Mouse (Mus musculus): Measurements from ENCODE around the gene Rraga. TPM values are rescaled to one million over a fixed set of nuclear protein-coding genes. Genes with fewer than 3 reads are reported as not detected.

Rraga gene
- total RNA-seq, 2 experiments from 2014 or later: 130 to 147 TPM

DNA sequence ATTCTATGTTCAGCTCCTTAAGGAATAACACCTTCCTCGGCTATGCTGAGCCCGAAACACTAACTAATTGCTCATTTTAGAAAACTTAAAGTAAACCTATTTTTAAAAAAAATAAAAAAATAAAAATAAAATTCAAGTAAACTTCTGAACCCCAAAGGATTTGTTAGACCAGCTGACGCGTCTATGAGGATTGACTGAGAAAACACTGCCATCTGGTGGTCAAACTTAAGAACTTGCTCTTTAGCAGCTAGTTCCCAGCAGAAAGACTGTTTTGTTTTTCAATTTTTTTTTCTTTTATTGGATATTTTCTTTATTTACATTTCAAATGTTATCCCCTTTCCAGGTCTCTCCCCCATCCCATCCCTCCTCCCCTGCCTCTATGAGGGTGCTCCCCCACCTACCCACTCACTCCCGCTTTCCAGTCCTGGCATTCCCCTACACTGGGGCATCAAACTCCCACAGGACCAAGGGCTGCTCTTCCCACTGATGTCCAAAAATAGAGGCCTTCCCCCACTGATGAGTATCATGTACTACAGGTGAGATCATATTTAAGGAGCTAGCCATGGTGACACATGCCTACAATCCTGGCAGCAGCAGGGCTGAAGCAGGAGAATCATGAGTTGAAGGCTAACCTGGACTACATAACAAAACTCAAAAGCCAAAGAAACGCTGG, 20.3 kb upstream of the Rraga start:
- intact Hi-C loops (cut with DNase I): loop anchor here (2.0 to 10.0 kb wide), 3 partner anchors 724 to 1393 kb away; no protein-coding TSS in a partner anchor
- Histone ChIP-seq H3K4me3 (no peak overlapping the region), H3K27ac (no peak overlapping the region)
- no peak for DNase-seq (ENCODE audit: extremely low spot score in 1 of 2, low spot score in 2 of 2)
- TF ChIP-seq CTCF (IDR thresholded peaks at IDR 0.05): peak; percentile 74

- Histone ChIP-seq H3K4me3 (no peak overlapping the region), H3K27ac (no peak overlapping the region)
- intact Hi-C loops (cut with DNase I): loop anchor here (5.0 to 10.0 kb wide), 2 partner anchors 1163 to 1395 kb away; no protein-coding TSS in a partner anchor
- DNase-seq (ENCODE audit: extremely low spot score in 1 of 2, low spot score in 2 of 2): no peak
- no peak for TF ChIP-seq CTCF (IDR thresholded peaks at IDR 0.05)
Observed at GRCm38 (mm10) chr4:86557371-86557770, 18.1 kb upstream of the Rraga start.

GRCm38 (mm10) chr4:86558228-86558627, 17.2 kb upstream of the Rraga start, which contains the start of gene Saxo1:
Gene Saxo1, minus strand, starts transcription at chr4:86558328.
- no peak for TF ChIP-seq CTCF (IDR thresholded peaks at IDR 0.05)
- Histone ChIP-seq H3K27ac (no peak within 1 kb of the TSS), H3K4me3 (no peak within 1 kb of the TSS)
- no peak for DNase-seq (ENCODE audit: extremely low spot score in 1 of 2, low spot score in 2 of 2)
- intact Hi-C loops (cut with DNase I): loop anchor here (5.0 to 10.0 kb wide), 2 partner anchors 1163 to 1396 kb away; no protein-coding TSS in a partner anchor

- TF ChIP-seq CTCF (IDR thresholded peaks at IDR 0.05): no peak
- no peak overlapping the region for H3K4me3 ChIP-seq
- no peak for DNase-seq (ENCODE audit: extremely low spot score in 1 of 2, low spot score in 2 of 2)
- intact Hi-C loops (cut with DNase I): loop anchor here (5.0 to 10.0 kb wide), 2 partner anchors 1164 to 1397 kb away; no protein-coding TSS in a partner anchor
- no peak overlapping the region for H3K27ac ChIP-seq
Observed at GRCm38 (mm10) chr4:86559006-86559405, 16.5 kb upstream of the Rraga start.

DNA sequence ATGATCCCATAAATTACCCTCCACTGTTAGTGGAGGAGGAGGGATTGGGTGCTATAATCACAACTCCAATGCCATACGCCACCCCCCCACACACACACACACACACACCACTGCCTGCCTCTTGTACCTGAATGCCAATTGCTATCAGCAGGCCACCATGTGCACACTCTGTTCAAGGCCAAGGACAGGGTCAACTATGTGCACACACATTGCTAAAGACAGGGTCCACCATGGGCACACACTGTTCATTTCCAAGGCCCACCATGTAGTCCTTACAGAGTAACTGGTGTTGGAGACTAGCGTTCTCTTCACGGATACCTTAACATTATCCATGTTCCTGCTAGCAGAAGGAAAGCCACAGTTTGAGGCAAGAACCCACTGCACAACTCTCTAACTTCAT, 14.4 kb upstream of the Rraga start:
- Histone ChIP-seq H3K4me3 (no peak overlapping the region), H3K27ac (no peak overlapping the region)
- DNase-seq (ENCODE audit: extremely low spot score in 1 of 2, low spot score in 2 of 2): no peak
- intact Hi-C loops (cut with DNase I): no loop called here
- TF ChIP-seq CTCF (IDR thresholded peaks at IDR 0.05): no peak

DNA sequence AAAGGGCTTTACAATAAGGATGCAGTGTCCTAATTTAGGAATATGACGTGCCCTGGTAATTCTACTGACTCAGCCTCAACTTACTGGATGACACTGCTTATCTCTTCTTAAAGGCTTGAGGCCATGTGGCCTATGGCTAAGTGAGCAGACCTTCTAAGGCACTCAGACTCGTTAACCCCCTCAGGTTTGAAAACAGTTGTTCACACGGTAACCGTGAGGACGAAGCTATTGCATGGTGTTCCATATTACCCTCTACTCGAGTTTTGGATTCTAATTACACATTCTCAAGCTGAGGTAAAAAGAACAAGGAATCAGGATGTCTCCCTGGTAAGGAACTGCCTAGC, 557 bp upstream of the Rraga start:
- no peak for TF ChIP-seq CTCF (IDR thresholded peaks at IDR 0.05)
- Histone ChIP-seq H3K27ac (peak overlapping the region; percentile 89), H3K4me3 (peak overlapping the region; percentile 93)
- DNase-seq (ENCODE audit: extremely low spot score in 1 of 2, low spot score in 2 of 2): no peak
- intact Hi-C loops (cut with DNase I): loop anchor here (1.0 kb wide), 2 partner anchors 37 to 122 kb away; partner anchors contain the start of gene Haus6

GRCm38 (mm10) chr4:86576120-86576541, 663 bp downstream of the Rraga start:
- peak overlapping the region; percentile 93 for H3K4me3 ChIP-seq
- intact Hi-C loops (cut with DNase I): no loop called here
- H3K27ac ChIP-seq: peak overlapping the region; percentile 89
- no peak for TF ChIP-seq CTCF (IDR thresholded peaks at IDR 0.05)
- peak; percentile 28 to 38 for DNase-seq (ENCODE audit: extremely low spot score in 1 of 2, low spot score in 2 of 2)

DNA sequence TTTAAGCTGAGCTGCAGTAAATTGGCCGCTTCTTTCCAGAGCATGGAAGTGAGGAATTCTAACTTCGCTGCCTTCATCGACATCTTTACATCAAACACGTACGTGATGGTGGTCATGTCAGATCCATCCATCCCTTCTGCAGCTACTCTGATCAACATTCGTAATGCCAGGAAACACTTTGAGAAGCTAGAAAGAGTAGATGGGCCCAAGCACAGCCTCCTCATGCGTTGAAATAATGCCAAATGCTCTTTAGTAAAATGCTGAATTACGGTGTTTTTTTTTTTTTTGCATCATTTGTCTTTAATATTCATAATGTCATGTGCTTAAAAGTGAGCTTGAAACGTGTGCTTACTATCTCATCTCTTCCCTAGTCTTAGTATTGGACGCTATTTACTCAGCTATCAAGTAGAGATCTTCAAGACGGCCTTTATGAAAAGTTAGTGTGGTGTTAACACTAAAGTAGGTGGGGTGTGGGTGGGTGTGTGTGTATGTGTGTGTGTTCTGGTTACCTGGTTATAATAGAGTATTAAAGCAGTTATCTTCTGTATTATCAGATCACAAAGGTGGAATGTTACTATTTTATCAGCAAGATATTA, 1.3 kb downstream of the Rraga start:
- intact Hi-C loops (cut with DNase I): no loop called here
- peak overlapping the region; percentile 89; the same call in 1 of the 2 replicates for H3K27ac ChIP-seq
- H3K4me3 ChIP-seq: peak overlapping the region; percentile 93
- DNase-seq (ENCODE audit: extremely low spot score in 1 of 2, low spot score in 2 of 2): no peak
- no peak for TF ChIP-seq CTCF (IDR thresholded peaks at IDR 0.05)

GRCm38 (mm10) chr4:86580056-86580455, 4.6 kb downstream of the Rraga start:
- no peak for TF ChIP-seq CTCF (IDR thresholded peaks at IDR 0.05)

GRCm38 (mm10) chr4:86580591-86580990, 5.1 kb downstream of the Rraga start:
- no peak overlapping the region for H3K4me3 ChIP-seq
- no peak for DNase-seq (ENCODE audit: extremely low spot score in 1 of 2, low spot score in 2 of 2)
- intact Hi-C loops (cut with DNase I): no loop called here
- TF ChIP-seq CTCF (IDR thresholded peaks at IDR 0.05): no peak
- H3K27ac ChIP-seq: no peak overlapping the region

More at GRCm38 (mm10) chr4:86580056-86580455, 4.6 kb downstream of the Rraga start:
- Histone ChIP-seq H3K27ac (no peak overlapping the region), H3K4me3 (no peak overlapping the region)
- intact Hi-C loops (cut with DNase I): no loop called here
- DNase-seq (ENCODE audit: extremely low spot score in 1 of 2, low spot score in 2 of 2): no peak

DNA sequence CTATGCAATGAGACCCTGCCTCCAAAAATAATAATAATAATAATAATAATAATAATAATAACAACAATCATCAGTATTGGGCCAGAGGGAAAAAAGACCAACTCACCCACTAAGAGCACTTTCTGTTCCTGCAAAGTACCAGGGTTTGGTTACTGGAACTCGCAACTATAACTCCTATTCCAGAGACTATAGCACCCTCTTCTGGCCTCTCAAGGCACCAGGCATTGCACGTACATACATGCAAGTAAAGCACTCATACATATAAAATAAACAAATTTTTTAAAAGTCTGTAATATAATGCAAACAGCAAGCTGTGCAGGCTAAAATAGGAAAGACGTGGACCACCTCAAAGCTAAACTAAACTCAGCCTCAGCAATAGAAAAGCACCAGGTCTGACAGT, 12.8 kb downstream of the Rraga start:
- intact Hi-C loops (cut with DNase I): no loop called here
- Histone ChIP-seq H3K27ac (no peak overlapping the region), H3K4me3 (no peak overlapping the region)
- peak; percentile 23; the same call in 1 of the 2 replicates for TF ChIP-seq CTCF (IDR thresholded peaks at IDR 0.05)
- DNase-seq (ENCODE audit: extremely low spot score in 1 of 2, low spot score in 2 of 2): no peak

GRCm38 (mm10) chr4:86591304-86591703, 15.8 kb downstream of the Rraga start:
- TF ChIP-seq CTCF (IDR thresholded peaks at IDR 0.05): no peak
- no peak overlapping the region for H3K27ac ChIP-seq
- no peak for DNase-seq (ENCODE audit: extremely low spot score in 1 of 2, low spot score in 2 of 2)
- intact Hi-C loops (cut with DNase I): no loop called here
- no peak overlapping the region for H3K4me3 ChIP-seq

Data from left cerebral cortex, adult 2 months (tissue).